Mouse (Mus musculus): ENCODE measurements around the gene Apom. TPM values are rescaled to one million over a fixed set of nuclear protein-coding genes. Genes with fewer than 3 reads are reported as not detected.
A peak's percentile ranks its signal among the peaks of the same experiment; 100 is the strongest.

The Apom gene
- polyA plus RNA-seq, 1 experiment from 2014 or later: 573 TPM

DNA sequence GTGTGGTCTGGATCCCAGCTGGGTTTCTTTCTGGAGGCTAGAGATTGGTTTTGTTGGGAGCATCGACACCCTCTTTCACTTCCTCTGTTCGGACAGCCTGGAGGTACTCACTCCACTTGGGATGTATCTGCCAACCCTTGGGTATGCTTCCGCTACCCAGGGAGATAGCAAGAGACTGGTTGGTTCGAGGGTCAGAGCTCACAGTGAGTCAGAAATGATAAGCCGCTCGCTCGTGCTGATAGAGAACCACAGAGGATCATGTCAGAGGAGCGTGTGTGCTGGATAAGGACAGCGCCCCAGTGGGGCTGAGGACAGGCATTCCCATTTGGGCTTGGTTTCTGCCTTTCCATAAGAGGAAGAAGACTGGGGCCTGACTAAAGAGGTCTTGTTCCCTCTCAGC, 52.1 kb downstream of the Apom start:
- peaks cover 53% of the 10 kb centered on the region for H3K4me1 ChIP-seq (replicated peaks)
- peak overlapping the region; percentile 37 for H3K4me3 ChIP-seq (replicated peaks)
- H3K9me3 ChIP-seq (replicated peaks): no peaks in the 10 kb centered on the region
- peaks cover 17% of the 10 kb centered on the region; the same call in 1 of the 2 replicates for H3K27me3 ChIP-seq
- peak; percentile 77 for DNase-seq
- H3K27ac ChIP-seq: peak overlapping the region; percentile 88
- no peaks in the 10 kb centered on the region for H3K36me3 ChIP-seq
- peak overlapping the region; percentile 64 for H3K9ac ChIP-seq
- WGBS (ENCODE audit: insufficient replicate concordance): 10% methylated on average over 9 of the region's 9 CpGs
- H3K4me2 ChIP-seq: peak overlapping the region; percentile 73
- ATAC-seq (ENCODE audit: low read depth): peak; percentile 98

Other genes with a start within 250 kb of the Apom start
- 11.1 and 11.7 TPM in 2 replicates for gene C2, start 233.8 kb downstream of the Apom start, polyA plus RNA-seq (2015; fragmentation: Nextera tagmentation; extraction: Ambion mirVana)
- gene Ehmt2, start 233.6 kb downstream of the Apom start, polyA plus RNA-seq (2015; fragmentation: Nextera tagmentation; extraction: Ambion mirVana): 16.8 and 17.7 TPM in 2 replicates
- gene Slc44a4, start 217.6 kb downstream of the Apom start, polyA plus RNA-seq (2015; fragmentation: Nextera tagmentation; extraction: Ambion mirVana): 1.5 TPM in 2 replicates
- gene Neu1, start 200.8 kb downstream of the Apom start, polyA plus RNA-seq (2015; fragmentation: Nextera tagmentation; extraction: Ambion mirVana): 14.2 and 15.2 TPM in 2 replicates
- gene Hspa1b, start 172.8 kb downstream of the Apom start, polyA plus RNA-seq (2015; fragmentation: Nextera tagmentation; extraction: Ambion mirVana): 0.07 and 0.15 TPM in 2 replicates
- not detected in 2 replicates for gene Gm20481, start 162.1 kb downstream of the Apom start, polyA plus RNA-seq (2015; fragmentation: Nextera tagmentation; extraction: Ambion mirVana)
- 2.1 and 2.3 TPM in 2 replicates for gene Hspa1a, start 159.9 kb downstream of the Apom start, polyA plus RNA-seq (2015; fragmentation: Nextera tagmentation; extraction: Ambion mirVana)
- 0.10 and 0.34 TPM in 2 replicates for gene Hspa1l, start 159.3 kb downstream of the Apom start, polyA plus RNA-seq (2015; fragmentation: Nextera tagmentation; extraction: Ambion mirVana)
- gene Lsm2, start 150.2 kb downstream of the Apom start, polyA plus RNA-seq (2015; fragmentation: Nextera tagmentation; extraction: Ambion mirVana): 163 and 178 TPM in 2 replicates
- 110 and 112 TPM in 2 replicates for gene Vars, start 131.1 kb downstream of the Apom start, polyA plus RNA-seq (2015; fragmentation: Nextera tagmentation; extraction: Ambion mirVana)
- 0.08 TPM in 2 replicates for gene Vwa7, start 115.5 kb downstream of the Apom start, polyA plus RNA-seq (2015; fragmentation: Nextera tagmentation; extraction: Ambion mirVana)
- 2.5 and 2.8 TPM in 2 replicates for gene Sapcd1, start 104.0 kb downstream of the Apom start, polyA plus RNA-seq (2015; fragmentation: Nextera tagmentation; extraction: Ambion mirVana)
- gene Msh5, start 85.3 kb downstream of the Apom start, polyA plus RNA-seq (2015; fragmentation: Nextera tagmentation; extraction: Ambion mirVana): 3.2 and 3.4 TPM in 2 replicates
- gene Clic1, start 82.1 kb downstream of the Apom start, polyA plus RNA-seq (2015; fragmentation: Nextera tagmentation; extraction: Ambion mirVana): 141 and 147 TPM in 2 replicates
- gene Ddah2, start 73.0 kb downstream of the Apom start, polyA plus RNA-seq (2015; fragmentation: Nextera tagmentation; extraction: Ambion mirVana): 28.9 and 30.6 TPM in 2 replicates
- 0.25 and 0.31 TPM in 2 replicates for gene Ly6g6c, start 66.7 kb downstream of the Apom start, polyA plus RNA-seq (2015; fragmentation: Nextera tagmentation; extraction: Ambion mirVana)
- gene Mpig6b, start 65.9 kb downstream of the Apom start, polyA plus RNA-seq (2015; fragmentation: Nextera tagmentation; extraction: Ambion mirVana): 4.1 and 5.2 TPM in 2 replicates
- 0.13 and 0.23 TPM in 2 replicates for gene Ly6g6e, start 55.1 kb downstream of the Apom start, polyA plus RNA-seq (2015; fragmentation: Nextera tagmentation; extraction: Ambion mirVana)
- 0.35 and 0.47 TPM in 2 replicates for gene Ly6g6d, start 54.0 kb downstream of the Apom start, polyA plus RNA-seq (2015; fragmentation: Nextera tagmentation; extraction: Ambion mirVana)
- gene Ly6g6f, start 46.4 kb downstream of the Apom start, polyA plus RNA-seq (2015; fragmentation: Nextera tagmentation; extraction: Ambion mirVana): 7.2 and 7.3 TPM in 2 replicates
- 51.0 and 54.9 TPM in 2 replicates for gene Abhd16a, start 42.8 kb downstream of the Apom start, polyA plus RNA-seq (2015; fragmentation: Nextera tagmentation; extraction: Ambion mirVana)
- not detected in 2 replicates for gene Ly6g5c, start 23.8 kb downstream of the Apom start, polyA plus RNA-seq (2015; fragmentation: Nextera tagmentation; extraction: Ambion mirVana)
- 0.21 and 0.28 TPM in 2 replicates for gene Ly6g5b, start 16.6 kb downstream of the Apom start, polyA plus RNA-seq (2015; fragmentation: Nextera tagmentation; extraction: Ambion mirVana)
- gene Gpank1, start 10.6 kb downstream of the Apom start, polyA plus RNA-seq (2015; fragmentation: Nextera tagmentation; extraction: Ambion mirVana): 14.1 and 14.8 TPM in 2 replicates
- 176 and 182 TPM in 2 replicates for gene Csnk2b, start 10.0 kb downstream of the Apom start, polyA plus RNA-seq (2015; fragmentation: Nextera tagmentation; extraction: Ambion mirVana)
- gene D17H6S53E, start 5.7 kb downstream of the Apom start, polyA plus RNA-seq (2015; fragmentation: Nextera tagmentation; extraction: Ambion mirVana): 3.1 and 3.6 TPM in 2 replicates
- gene Bag6, start 3.1 kb upstream of the Apom start, polyA plus RNA-seq (2015; fragmentation: Nextera tagmentation; extraction: Ambion mirVana): 22.4 and 27.4 TPM in 2 replicates
- gene Prrc2a, start 32.8 kb upstream of the Apom start, polyA plus RNA-seq (2015; fragmentation: Nextera tagmentation; extraction: Ambion mirVana): 45.1 and 51.5 TPM in 2 replicates
- 17.4 and 18.5 TPM in 2 replicates for gene Aif1, start 44.0 kb upstream of the Apom start, polyA plus RNA-seq (2015; fragmentation: Nextera tagmentation; extraction: Ambion mirVana)
- 21.6 and 29.0 TPM in 2 replicates for gene Lst1, start 56.4 kb upstream of the Apom start, polyA plus RNA-seq (2015; fragmentation: Nextera tagmentation; extraction: Ambion mirVana)
- gene Ltb, start 62.4 kb upstream of the Apom start, polyA plus RNA-seq (2015; fragmentation: Nextera tagmentation; extraction: Ambion mirVana): 0.53 and 0.80 TPM in 2 replicates
- 0.25 and 0.35 TPM in 2 replicates for gene Tnf, start 70.0 kb upstream of the Apom start, polyA plus RNA-seq (2015; fragmentation: Nextera tagmentation; extraction: Ambion mirVana)
- gene Lta, start 73.3 kb upstream of the Apom start, polyA plus RNA-seq (2015; fragmentation: Nextera tagmentation; extraction: Ambion mirVana): 0.07 and 0.10 TPM in 2 replicates
- gene Gm16181, start 88.8 kb upstream of the Apom start, polyA plus RNA-seq (2015; fragmentation: Nextera tagmentation; extraction: Ambion mirVana): 0.36 TPM in 1 of 2 replicates, not detected in the other
- 0.76 and 1.3 TPM in 2 replicates for gene Atp6v1g2, start 101.6 kb upstream of the Apom start, polyA plus RNA-seq (2015; fragmentation: Nextera tagmentation; extraction: Ambion mirVana)
- gene Nfkbil1, start 103.7 kb upstream of the Apom start, polyA plus RNA-seq (2015; fragmentation: Nextera tagmentation; extraction: Ambion mirVana): 3.9 and 4.4 TPM in 2 replicates
- 208 and 220 TPM in 2 replicates for gene Ddx39b, start 109.7 kb upstream of the Apom start, polyA plus RNA-seq (2015; fragmentation: Nextera tagmentation; extraction: Ambion mirVana)
- gene H2-D1, start 130.7 kb upstream of the Apom start, polyA plus RNA-seq (2015; fragmentation: Nextera tagmentation; extraction: Ambion mirVana): 74.5 and 77.7 TPM in 2 replicates
- 1.0 and 1.4 TPM in 2 replicates for gene H2-Q1, start 188.4 kb upstream of the Apom start, polyA plus RNA-seq (2015; fragmentation: Nextera tagmentation; extraction: Ambion mirVana)
- gene H2-Q2, start 210.2 kb upstream of the Apom start, polyA plus RNA-seq (2015; fragmentation: Nextera tagmentation; extraction: Ambion mirVana): 0.68 and 0.90 TPM in 2 replicates
- 1.7 and 2.0 TPM in 2 replicates for gene H2-Q4, start 247.6 kb upstream of the Apom start, polyA plus RNA-seq (2015; fragmentation: Nextera tagmentation; extraction: Ambion mirVana)

Measured in liver, embryonic 13.5 days (tissue).